Mouse (Mus musculus) mouse embryonic stem cell (cell line): ENCODE results near the gene Egfem1.

Experiments used
- in situ Hi-C, 2 experiments: fragments of 300-500 bp; cut with MboI; formaldehyde crosslinking; loops; 1 replicate in 1 of 2; 3 replicates in 1 of 2; pipeline ENCODE4 v1.14.3; 2019 to 2020; ENCODE audit warnings: low sequenced_read_pairs in 2 of 2, low pct_unique_long_range_greater_than_20kb in 1 of 2, mixed read lengths in 1 of 2; ENCODE audit not compliant: unreplicated experiment in 1 of 2

The Egfem1 gene

DNA sequence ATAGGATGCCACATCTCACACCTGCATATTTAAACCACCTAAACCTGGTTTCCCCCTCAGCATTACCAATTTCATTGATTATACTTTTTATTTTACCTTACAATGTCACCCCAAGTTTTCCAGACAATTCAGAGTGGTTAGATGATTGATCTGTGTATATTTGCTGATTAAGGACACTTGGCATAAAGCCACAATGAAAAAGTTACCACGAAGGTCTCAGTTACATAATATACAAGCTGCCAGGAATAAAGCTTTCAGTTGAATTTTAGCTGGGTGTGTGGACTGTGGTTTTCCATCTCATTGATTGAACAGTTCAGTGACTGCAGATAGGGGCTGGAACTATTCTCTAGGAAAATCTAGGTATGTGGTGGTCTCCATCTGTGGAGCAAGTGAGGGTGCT lies 40.7 kb downstream of the Egfem1 start:
- in situ Hi-C loops = no loop called here

DNA sequence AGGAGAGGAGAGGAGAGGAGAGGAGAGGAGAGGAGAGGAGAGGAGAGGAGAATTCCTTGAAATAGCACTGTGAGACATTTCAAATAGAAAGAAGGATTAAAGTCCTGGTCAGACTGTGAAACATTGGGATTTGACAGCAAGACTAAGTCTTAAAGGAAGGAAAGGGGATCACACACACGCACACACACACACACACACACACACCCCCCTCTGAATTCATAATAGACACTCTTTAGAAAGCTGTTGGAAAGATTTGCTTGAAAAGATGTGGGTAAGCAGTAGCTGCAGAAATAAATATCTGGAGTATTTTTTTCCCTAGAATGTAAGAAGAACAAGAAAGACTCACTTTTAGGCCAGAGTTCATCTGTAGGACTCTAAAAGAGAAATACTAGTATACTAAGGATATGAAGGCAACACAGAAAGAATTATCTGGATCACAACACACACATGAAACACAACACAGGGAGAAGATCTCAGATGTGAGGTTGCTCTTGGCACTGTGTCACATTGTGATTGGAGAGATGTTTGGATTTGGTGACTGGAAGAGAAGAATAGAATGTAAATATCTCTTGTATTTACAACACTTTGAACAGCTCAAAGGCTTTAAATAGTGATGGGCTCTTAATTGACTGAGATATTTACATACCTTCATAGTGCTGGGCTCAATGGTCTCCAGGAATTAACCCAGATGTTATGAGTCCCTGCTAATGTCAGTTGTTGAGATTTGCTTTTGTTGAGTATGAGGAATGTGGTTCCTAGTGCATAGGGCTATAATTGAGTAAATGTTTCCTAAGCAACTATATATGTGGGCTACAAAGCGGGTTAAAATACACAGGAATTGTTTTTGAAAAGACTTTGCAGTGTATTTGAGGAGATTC lies 50.5 kb downstream of the Egfem1 start:
- in situ Hi-C loops = no loop called here

DNA sequence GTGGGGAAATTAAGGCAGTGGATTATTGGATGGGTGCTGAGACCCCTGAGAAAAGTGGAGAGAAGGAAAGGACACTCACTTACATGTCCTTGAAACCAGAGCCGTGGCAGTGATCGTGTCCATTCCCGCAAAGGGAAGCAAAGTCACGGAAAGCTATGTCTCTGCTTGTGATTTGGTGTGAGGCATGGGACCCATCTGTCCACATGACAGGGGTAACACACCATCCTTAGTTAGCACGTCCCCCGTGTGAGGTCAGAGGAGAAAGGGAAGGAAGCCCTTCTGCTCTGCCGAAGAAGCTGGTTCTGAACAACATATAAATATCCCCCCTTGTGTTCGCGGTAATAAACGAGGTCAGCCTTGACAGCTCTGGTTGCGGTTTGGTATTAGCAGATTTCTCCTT lies 52.7 kb downstream of the Egfem1 start:
- in situ Hi-C loops = no loop called here

DNA sequence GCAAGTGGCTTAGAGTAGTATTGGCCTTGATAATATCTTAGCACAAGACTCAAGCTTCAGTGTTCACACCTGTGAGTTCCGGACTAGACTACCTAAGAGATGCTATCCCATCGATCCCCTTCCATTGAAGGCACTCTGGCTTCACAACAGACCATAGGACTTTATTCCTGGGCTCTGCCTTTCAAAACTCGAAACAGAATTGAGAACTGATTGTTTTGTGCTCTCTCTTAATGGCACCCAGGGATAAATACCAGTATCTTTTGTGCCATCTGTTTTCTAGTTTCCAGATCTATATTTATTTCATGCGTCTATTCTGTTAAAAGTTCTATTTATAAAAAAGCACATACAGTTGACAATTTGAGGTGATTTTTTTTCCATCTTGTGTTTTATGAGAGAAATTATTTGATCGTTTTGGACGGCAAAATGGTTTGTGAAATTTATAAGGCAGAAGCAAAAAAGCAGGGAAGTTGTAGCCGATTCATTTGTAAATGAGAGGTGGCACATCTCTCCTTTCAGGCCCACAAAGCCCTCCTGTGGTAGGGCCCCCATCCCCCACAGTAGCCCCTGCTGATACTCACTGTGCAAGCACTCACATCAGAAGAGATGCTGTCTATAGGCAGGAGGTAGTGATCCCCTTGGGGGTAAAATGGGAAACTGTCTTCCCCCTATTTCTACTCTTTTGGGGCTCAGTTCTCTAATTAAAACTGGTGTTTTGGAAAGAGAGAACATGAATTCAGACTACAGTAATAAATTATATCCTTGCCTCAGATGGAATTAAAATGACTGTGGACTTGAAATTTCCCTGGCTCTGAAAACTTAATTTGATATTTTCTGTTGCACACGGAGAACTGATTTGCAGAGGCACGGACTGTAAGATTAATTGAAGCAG lies 53.6 kb downstream of the Egfem1 start:
- in situ Hi-C loops = no loop called here

DNA sequence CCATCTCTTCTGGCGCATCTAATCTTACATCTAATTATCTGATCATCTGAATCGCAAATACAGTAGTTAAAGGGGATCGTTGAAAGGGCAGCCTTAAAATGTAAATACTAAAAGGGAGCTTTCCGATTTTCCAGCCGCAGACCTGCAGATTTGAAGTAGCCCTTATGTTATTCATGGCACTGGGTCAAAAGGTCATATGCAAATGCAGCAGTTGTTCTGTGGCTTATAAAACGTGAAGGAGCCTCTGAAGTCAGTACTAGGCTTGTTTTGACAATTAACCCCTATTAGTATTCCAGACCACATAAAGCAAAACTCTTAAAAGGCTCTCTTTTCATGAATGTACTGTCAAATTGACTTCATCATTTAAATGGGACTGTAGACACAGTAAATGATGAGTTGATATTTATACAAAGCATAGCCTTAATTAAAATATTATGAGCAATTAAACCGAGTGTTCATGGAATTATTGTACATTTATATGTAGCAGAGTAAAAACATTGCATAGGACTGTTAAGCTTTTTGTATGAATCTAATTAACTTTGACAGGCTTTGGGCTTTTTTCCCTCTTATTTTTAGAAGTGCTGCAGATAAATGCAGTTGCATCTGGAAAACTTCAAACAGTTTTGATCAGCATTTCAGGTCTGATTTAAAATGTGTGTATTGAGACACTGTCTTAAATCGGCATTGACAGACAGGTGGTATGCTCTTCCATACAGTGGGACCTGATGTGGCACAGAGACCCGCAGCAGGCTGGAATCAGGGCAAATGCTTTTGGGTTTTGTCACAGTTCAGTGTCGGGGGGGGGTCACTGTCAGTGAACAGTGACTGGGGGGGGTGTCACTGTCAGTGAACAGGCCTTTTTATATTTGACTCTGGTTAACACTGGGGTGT lies 54.5 kb downstream of the Egfem1 start:
- in situ Hi-C loops = no loop called here

DNA sequence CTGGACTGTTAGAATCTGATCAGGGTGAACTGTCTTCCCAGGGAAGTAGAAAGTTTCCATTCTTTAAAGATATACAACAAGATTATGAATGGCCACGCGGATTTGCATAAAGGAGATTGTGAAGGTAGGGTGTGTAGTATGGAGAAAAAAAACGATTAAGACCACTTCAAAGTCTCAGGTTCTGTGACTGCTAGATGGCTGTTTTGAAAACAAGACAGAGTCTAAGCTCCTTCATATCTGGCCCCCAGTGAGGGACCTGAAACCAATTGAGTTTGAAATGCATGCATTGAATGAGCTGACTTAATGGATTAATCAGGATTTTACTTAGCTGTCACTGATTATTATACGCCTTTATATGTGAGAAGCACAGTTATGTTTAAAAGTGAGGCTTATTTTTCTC lies 86.6 kb downstream of the Egfem1 start:
- in situ Hi-C loops = no loop called here

DNA sequence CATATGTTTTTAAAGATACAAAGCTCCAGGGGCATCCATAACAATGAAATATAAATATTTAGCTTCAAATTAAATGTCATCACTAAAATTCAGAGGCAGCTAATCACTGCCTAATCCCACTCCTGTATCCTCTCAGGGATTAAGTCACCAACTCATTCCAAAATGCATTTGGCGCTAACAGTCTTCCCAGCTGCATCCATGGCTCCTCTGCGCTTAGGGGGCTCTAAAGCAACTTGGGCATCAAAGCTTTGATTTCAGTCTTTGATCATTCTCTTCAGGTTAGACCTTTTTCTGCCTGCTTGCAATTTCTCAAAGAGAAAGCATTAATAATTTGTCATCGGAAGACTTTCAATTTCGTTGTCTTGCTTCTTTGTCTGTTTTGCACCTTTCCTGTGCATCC lies 87.2 kb downstream of the Egfem1 start:
- in situ Hi-C loops = no loop called here

DNA sequence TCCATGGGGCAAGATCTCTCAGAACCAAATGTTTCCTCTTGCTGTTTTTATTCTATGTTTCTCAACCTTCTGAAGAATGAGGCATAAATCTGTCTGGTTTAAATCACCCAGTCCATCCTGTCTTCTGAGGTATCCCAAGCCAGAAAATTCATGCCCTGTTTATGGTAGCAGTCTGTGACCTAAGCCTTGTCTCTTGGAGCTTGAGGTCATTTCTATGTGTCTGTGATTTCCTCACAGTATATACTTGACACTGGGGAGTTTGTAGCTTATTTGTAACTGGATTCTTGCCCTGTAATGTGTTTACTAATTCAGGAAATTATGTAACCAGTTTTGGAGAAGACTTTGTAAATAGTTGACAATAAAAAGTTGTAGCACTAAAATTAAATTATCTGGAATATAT lies 95.2 kb downstream of the Egfem1 start:
- in situ Hi-C loops = no loop called here

DNA sequence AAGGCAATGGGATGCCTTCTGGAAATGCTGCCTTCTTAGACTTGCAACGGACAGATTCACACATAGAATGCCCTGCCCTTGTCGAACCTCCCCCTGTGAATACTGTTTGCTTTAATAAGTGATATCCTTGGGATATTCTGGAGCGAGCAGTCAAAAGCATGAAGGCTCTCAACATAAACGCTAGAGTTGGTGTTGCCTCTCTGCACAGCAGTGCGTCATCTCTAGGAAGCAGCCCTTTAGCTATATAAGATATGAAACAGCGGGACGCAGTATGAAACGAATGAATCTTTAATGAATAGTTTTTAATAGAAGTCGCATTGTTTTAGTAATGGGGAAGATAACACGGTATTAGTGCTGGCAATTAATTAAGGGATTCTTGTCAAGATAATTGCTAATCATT lies 101.2 kb downstream of the Egfem1 start:
- in situ Hi-C loops = no loop called here

DNA sequence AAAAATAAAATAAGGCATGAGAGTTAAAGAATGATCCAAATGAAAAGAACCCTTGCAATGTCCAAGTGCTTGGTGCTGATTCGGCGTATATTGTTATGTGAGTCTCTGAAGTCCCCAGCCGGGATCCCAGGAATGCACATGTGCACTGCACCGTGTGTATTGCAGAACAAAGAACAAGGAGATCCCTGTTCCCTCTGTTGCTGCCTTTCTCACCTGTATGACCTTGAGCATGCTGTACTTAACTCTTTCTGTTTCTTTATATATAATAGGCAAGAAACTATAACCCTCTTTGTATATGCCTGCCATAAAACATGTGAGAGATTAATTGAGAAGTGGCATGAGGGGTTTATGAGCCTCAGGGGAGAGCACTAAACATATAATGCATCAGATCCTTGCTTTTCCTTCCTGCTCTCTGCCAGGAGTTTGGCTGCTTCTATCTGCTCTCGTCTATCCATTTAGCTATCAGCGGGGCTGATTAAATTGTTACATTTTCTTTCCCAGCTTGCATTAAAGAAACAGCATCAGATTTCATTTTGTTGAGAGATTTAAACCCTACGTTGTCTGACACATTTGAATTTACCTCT lies 101.9 kb downstream of the Egfem1 start:
- in situ Hi-C loops = no loop called here

DNA sequence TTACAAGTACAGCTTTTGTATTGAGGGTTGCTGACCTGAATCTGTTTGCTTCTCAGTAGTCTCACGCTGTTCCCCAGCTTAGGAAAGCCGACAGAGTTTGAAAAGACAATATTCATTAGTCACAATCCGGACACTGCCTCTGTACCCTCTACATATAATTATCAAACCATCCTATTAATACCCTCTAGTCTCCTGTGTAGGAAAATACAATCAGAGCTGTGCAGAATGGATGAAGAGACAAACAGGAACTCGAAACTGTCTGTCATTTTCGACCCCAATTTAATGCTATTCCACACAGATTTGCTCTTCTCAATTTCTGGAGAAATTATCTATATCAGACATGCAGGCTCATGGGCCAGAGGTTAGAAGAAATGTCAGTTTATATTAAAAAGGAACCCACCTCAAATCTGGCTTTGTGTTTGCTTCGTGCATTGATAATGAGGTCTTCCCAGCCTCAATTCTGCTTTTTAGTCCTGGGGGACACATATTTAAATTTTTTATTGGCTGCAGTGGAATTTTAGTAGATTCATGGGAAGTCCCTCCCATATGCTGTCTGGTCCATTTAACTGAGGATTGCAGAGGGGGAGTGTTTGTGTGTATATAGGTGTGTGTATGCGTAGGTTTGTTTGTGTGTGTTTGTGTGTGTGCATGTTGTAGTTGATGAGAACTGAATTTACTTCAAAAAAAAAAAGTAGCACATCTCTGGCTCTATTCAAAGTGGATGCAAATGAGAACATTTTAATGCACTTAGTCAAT lies 102.8 kb downstream of the Egfem1 start:
- in situ Hi-C loops = no loop called here

DNA sequence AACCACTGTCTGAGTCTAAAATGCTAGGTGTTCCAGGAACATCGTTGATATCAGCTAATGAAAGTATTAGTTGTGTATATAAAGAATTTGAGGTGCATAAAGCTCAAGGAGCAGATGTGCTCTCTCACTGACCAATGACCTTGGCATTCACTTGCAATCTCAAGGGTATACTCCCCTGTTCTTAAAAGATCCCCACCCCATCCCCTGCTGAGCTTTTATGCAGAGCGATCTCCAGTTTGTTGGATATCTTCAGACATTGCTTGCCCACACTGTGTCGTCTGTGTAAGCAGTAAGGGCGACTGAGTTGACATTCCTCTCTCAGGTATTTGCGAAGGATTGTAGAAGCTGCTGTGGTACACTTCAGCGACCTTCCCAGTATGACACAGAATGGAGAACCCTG lies 108.4 kb downstream of the Egfem1 start:
- in situ Hi-C loops = no loop called here

DNA sequence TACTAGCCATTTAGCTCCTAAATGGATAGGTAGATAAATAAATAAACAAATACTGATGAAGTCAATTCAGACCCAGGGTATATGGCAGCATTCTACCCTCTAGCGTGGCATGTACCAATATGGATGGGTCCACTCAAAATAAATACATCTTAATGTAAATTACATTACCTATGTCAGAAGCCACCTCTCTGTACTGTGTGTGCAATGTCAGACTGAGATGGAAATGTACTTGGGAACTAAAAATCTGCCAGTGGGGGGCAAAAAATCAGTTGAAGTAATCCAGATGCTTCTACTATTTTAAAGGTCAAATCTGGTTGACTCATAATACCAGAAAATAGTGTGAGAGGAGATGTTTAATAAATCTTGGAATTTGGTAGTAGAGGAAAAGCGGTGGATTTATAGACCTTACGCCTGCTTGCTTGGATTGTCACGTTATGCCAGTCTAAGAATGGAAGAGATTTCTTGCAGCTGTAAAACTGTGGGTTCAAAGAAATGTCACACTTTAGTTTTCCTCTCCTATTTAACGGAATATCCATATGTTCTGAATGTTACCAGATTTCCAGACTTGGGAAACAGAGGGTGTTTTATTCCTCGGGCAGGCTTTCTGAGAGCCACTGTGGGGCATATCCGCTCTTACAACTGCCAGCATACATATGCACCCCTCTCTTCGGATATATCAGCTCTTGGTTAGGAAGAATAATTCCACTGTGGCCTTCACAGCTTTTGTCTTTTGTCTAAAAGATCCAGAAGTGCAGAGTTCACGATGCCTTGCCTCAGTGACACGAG lies 116.1 kb downstream of the Egfem1 start:
- in situ Hi-C loops = no loop called here

DNA sequence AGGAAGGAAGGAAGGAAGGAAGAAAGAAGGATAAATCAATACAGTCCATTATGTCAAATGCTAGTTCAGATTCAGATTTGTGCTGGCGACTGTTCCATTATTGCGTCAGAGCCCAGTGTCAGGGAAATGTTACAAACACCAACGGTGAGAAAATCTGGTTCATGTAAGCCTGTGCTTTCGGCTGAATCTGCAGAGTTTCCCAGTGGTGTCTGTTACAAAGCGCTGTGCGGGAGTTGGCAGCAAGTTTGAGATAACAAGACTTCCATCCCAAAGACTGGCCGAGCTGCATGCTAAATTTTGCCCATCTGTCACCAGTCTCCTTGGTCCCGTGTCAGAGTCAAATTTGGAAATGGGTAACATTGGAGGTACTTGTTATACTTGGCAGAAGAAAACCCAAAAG lies 118.8 kb downstream of the Egfem1 start:
- in situ Hi-C loops = no loop called here

DNA sequence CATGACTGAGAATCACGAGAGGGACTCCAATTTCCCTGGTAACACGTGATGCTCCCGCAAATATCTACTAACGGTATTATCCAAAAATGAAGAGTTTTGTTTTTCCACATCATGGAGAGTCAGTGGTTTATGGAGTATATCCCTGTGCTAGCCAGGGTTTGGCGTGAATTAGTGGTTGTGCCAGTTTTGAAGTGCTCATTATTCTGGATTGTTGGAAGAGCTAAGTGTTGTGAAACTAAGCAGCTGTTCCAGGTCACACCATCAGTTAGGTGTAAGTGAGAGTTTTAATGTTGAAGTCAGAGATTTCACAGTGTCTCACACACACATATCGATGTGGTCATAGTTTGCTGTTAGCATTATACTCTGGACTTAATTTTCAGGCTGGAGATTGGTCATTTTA lies 120.7 kb downstream of the Egfem1 start:
- in situ Hi-C loops = no loop called here

DNA sequence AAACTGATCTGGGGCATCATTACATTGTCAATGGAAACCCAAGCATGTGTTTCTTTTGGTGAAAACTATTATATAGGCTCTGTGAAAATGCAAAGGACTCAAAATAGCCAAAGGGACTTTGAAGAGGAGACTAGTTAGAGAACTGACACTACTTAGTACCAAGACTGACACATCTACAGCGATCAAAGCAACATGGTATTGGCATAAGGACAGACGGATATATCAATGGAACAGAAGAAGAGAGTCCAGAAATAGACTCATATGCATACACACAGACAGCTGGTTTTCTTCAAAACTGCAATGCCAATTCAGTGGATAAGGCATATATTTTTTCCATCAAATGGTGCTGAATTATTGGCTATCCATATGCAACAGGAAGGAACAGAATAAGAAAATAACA lies 140.6 kb downstream of the Egfem1 start:
- in situ Hi-C loops = no loop called here

DNA sequence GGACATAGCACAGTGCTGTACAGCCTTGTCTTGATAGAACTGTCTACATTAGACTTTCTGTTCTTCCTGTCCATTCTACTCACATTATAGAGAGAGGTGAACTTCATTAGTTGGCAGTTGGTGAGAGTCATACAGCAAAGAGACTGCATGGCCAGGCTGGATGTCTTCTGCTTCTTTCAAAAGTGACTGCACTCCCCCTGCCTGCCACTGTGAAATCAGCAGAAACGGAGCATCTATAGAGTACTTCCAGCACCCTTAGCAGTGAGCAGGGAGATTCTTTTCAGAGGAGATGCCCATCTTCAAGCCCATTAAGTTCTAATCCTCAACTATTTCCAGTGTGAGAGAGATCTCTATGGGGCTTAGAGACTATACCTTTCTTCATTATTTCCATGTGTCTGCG lies 147.9 kb downstream of the Egfem1 start:
- in situ Hi-C loops = no loop called here
